Comparison of ENCODE assay signal across 19 mouse cellular contexts in genomic region chr8:48356849-48357248, GRCm38 (mm10).
DNase-seq lines count a peak whose midpoint lies in the region; ATAC-seq and TF ChIP-seq lines count a peak whose summit lies in the region.
"Had no signal": no experiment of that assay in that cellular context is flagged by ENCODE, and none has a peak within 500 bp of the region (broad histone marks: within the 10 kb centered on the region; RNA-seq: fewer than 3 reads in every experiment).

No protein-coding gene starts in this region.

- no peak for TF ChIP-seq CTCF in intestine, postnatal 0 days (IDR thresholded peaks at IDR 0.05; ENCODE audit: low read depth)

- H3K4me3 ChIP-seq in intestine, embryonic 15.5 days (replicated peaks), result no peak overlapping the region
- H3K4me3 ChIP-seq in intestine, postnatal 0 days (ENCODE audit: low read depth, low read length), result no peak overlapping the region
- no peak overlapping the region for H3K4me3 ChIP-seq in intestine, embryonic 16.5 days (ENCODE audit: low read length)

- H3K4me1 ChIP-seq in intestine, embryonic 15.5 days (replicated peaks), result no peaks in the 10 kb centered on the region
- no peaks in the 10 kb centered on the region for H3K4me1 ChIP-seq in intestine, postnatal 0 days (replicated peaks; ENCODE audit: control insufficient read depth, insufficient read depth, low read length)
- no peaks in the 10 kb centered on the region for H3K4me1 ChIP-seq in intestine, embryonic 16.5 days (ENCODE audit: control insufficient read depth, insufficient read depth, low read length)

- no peaks in the 10 kb centered on the region for H3K27me3 ChIP-seq in intestine, embryonic 15.5 days (replicated peaks)
- no peaks in the 10 kb centered on the region for H3K27me3 ChIP-seq in intestine, postnatal 0 days (replicated peaks; ENCODE audit: control insufficient read depth, insufficient read depth, low read length)
- H3K27me3 ChIP-seq in intestine, embryonic 16.5 days (replicated peaks; ENCODE audit: control insufficient read depth, insufficient read depth, low read length), result no peaks in the 10 kb centered on the region
- H3K27me3 ChIP-seq: CH12.LX, Patski had no signal

- peak; percentile 53; the same call in 1 of the 2 replicates for ATAC-seq in intestine, embryonic 15.5 days
- no peak for ATAC-seq in intestine, postnatal 0 days
- ATAC-seq in intestine, embryonic 16.5 days, result peak; percentile 59; the same call in 1 of the 2 replicates
- ATAC-seq: activated CD4-positive, CD25-positive, alpha-beta regulatory T cell, adult 4 months; CD4-positive, CD25-positive, alpha-beta regulatory T cell, adult 4 months; Patski had no signal

- 59% methylated on average over 2 of the region's 2 CpGs for WGBS in intestine, embryonic 15.5 days
- WGBS in intestine, postnatal 0 days, result 56% methylated on average over 2 of the region's 2 CpGs
- 63% methylated on average over 2 of the region's 2 CpGs for WGBS in intestine, embryonic 16.5 days

- no peaks in the 10 kb centered on the region for H3K36me3 ChIP-seq in intestine, embryonic 15.5 days
- no peaks in the 10 kb centered on the region for H3K36me3 ChIP-seq in intestine, postnatal 0 days (ENCODE audit: control insufficient read depth, insufficient read depth)
- no peaks in the 10 kb centered on the region for H3K36me3 ChIP-seq in intestine, embryonic 16.5 days (ENCODE audit: control insufficient read depth, insufficient read depth, low read length)
- H3K36me3 ChIP-seq: G1E had no signal

- H3K9ac ChIP-seq in intestine, embryonic 15.5 days, result no peak overlapping the region
- no peak overlapping the region for H3K9ac ChIP-seq in intestine, postnatal 0 days (ENCODE audit: low read depth, low read length)
- no peak overlapping the region for H3K9ac ChIP-seq in intestine, embryonic 16.5 days (ENCODE audit: low read depth, low read length)

- no peak overlapping the region for H3K27ac ChIP-seq in intestine, embryonic 15.5 days
- H3K27ac ChIP-seq in intestine, postnatal 0 days (ENCODE audit: low read depth, low read length), result no peak overlapping the region
- no peak overlapping the region for H3K27ac ChIP-seq in intestine, embryonic 16.5 days (ENCODE audit: low read length)

- H3K4me2 ChIP-seq in intestine, embryonic 15.5 days (replicated peaks), result no peak overlapping the region
- no peak overlapping the region for H3K4me2 ChIP-seq in intestine, postnatal 0 days (replicated peaks; ENCODE audit: low read depth)
- H3K4me2 ChIP-seq in intestine, embryonic 16.5 days (ENCODE audit: low read depth, low read length), result no peak overlapping the region

- H3K9me3 ChIP-seq in intestine, embryonic 15.5 days, result no peaks in the 10 kb centered on the region
- H3K9me3 ChIP-seq in intestine, postnatal 0 days (ENCODE audit: control insufficient read depth), result no peaks in the 10 kb centered on the region
- H3K9me3 ChIP-seq in intestine, embryonic 16.5 days (ENCODE audit: control insufficient read depth, low read length), result no peaks in the 10 kb centered on the region

- DNase-seq in embryo, embryonic 11 days, result no peak
- DNase-seq: adrenal gland, adult 2 months; adrenal gland, adult 8-10 months; adrenal gland, postnatal 10 days; adrenal gland, postnatal 14 days; adrenal gland, postnatal 25 days; adrenal gland, postnatal 36 days; B cell, adult 2 months; cerebellum, adult 11 months; cerebellum, adult 11-12 months; cerebellum, adult 18-20 months had no signal
